Mouse (Mus musculus): ENCODE measurements around the gene Bod1l.

The Bod1l gene

DNA sequence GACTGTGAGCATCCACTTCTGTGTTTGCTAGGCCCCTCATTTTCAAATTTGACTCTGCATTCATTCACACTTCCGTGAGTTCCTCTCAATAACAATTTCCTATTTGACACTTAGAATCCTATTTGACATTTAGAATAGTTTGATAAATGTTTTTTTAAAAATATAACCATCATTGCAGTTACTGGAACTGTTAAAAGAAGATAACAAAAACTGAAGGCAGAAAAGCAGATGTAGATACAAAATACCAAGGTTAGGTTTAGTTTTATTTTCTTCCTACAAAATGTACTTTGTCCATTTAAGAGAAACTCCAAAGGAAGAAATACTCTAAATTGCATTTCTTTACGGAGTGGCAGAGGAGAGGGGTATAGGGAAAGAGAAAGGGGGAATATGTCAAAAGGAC lies 42.5 kb downstream of the Bod1l start:
- no peak for DNase-seq (ENCODE audit: low spot score in 2 of 2)

GRCm38 (mm10) chr5:41794434-41794833 lies 49.7 kb downstream of the Bod1l start:
- no peak for DNase-seq (ENCODE audit: low spot score in 2 of 2)

DNA sequence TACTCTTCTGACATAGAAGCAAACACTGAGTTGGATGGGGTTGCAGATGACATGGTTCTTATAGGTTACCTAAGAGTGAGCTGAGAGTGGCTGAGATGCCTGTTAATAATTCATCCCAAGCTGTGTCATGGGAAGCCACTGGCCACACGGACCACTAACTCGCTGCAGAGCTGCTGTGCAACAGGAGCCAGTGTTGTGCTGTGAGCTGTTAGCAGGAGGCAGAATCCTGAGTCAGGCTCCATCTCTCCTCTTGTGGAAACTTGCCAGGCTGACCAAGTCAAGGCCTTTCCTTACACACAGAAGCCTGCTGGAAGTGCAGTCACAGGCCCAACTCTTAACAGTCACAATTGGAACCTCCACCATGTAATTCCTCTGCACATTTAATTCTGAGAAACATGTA lies 53.6 kb downstream of the Bod1l start:
- DNase-seq (ENCODE audit: low spot score in 2 of 2), result no peak

DNA sequence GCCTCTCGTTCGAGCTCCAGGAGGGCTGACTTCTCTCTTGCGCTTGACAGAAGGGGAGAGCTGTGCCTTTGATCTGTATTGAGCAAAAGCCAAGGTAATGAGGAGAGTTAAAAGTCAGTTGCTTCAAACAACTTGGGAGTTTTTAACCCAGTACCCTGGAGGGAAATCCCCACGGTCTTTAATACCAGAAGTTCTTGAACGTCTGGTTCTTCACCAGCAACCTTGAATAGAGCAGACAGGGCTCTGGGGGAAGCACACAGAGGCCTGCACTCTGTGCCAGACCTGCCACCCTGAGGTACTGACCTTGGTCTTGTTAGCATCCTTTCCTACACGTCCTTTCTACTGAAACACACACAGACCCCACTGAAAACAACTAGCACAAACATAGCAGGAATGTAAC lies 55.2 kb downstream of the Bod1l start:
- DNase-seq (ENCODE audit: low spot score in 2 of 2), result no peak

DNA sequence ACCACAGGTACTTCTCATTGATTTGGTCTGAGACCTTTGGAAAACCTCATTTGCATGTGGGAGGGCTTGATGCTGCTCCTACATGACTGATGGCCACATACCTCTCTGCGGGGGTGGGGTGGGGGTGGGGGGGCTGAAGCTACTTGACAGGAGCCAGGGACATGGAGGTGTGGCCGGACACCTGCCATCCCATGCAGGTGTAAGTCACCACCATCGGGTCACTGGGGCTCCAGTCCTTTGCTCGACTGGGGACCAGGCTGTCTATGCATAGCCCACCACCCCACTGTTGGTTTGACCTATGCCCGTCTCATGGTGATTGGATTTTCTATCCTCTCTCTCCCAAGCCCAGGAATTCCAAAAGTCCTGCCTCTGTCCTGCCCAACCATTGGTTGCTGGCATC lies 62.2 kb downstream of the Bod1l start:
- DNase-seq (ENCODE audit: low spot score in 2 of 2), result no peak

- no peak for DNase-seq (ENCODE audit: low spot score in 2 of 2)
Observed at GRCm38 (mm10) chr5:41780026-41780425, 64.1 kb downstream of the Bod1l start.

- no peak for DNase-seq (ENCODE audit: low spot score in 2 of 2)
Observed at GRCm38 (mm10) chr5:41775728-41776127, 68.4 kb downstream of the Bod1l start.

DNA sequence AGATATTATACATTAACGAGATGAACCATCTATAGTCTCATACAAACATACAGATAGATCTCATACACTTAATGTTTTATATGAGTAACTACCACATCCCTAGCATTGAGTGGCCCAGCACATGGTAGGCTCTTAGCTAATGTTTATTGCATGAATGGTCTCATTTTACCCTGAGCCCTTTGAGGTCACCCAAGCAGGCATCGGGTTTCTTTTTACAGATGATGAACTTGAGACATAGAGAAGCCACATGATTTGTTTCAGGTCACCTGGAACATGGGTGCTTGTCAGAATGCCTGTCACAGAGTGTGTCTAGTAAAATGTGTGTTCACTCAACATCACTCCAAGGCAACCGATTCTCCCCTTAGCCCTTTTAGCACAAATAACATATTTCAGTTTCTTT lies 68.8 kb downstream of the Bod1l start:
- DNase-seq (ENCODE audit: low spot score in 2 of 2), result no peak

DNA sequence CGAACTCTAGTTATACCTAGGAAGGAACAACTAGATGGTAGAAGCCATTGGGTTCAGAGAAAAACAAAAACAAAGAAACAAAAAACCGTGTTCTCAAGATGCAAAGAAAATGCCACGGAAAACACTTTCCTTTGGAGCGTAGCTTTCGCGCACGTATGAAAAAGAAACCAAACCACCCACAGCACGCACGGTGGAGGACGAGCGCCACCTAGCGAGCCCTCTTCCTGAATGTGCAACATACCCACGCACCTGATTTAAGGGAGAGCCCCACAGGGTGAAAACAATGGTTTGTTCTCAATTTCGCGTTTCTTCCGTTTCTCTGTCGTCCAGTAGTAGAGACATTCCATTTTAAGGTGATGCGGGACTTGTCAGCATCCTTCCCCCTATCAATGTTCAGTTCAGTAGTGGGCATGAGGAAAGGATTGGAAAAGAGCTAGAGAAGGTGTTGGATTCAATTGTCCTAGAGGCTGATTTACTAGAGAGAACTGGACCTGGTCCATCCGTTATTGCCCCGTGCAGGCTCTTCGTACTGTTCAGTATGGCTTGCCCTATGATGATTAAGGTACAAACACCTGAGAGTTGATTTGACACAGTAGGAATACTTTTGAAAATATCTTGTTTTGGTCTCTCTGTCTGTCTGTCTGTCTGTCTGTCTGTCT lies 75.6 kb downstream of the Bod1l start:
- peak; percentile 69 to 78 for DNase-seq (ENCODE audit: low spot score in 2 of 2)

- no peak for DNase-seq (ENCODE audit: low spot score in 2 of 2)
Observed at GRCm38 (mm10) chr5:41767296-41768200, 76.6 kb downstream of the Bod1l start.

- no peak for DNase-seq (ENCODE audit: low spot score in 2 of 2)
Observed at GRCm38 (mm10) chr5:41766406-41767010, 77.6 kb downstream of the Bod1l start.

DNA sequence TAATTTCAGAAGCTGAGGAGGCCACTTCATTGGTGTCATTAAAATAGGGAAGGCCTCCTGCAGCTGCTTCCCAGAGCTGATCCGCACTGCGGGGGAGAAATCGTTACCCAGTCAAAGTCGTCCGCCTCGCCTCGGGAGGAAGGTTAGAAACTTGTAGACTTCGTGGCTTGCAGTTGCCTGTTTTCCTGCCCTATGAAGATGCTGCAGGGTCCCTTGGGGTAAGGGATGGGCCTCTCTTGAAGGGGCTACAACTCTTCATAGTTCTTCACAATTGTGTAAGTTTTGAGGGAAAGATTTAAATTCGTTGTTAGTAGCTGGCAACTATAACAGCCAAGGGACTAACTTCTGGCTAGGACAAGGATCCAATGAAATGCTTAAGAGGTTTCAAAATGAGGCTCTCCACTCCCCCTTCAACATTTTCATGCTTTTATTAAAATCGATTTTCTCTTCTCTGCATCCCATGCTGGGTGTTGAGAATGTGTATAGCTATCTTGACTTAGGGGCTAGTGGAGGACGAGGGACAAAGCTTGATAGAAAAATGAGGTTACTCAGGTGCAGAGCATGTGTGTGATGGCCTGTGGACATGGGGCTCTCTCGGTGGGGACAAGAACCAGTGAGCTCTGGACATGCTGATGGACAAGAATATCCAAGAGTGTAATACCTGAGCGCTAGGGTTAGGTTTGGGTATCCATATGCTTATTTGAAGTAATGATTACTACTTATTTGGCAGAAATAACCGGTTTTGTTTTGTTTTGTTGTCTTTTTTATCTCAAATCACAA lies 78.3 kb downstream of the Bod1l start:
- DNase-seq (ENCODE audit: low spot score in 2 of 2), result no peak

GRCm38 (mm10) chr5:41763731-41764721 lies 80.1 kb downstream of the Bod1l start, which contains the start of gene Nkx3-2:
TSS of gene Nkx3-2 (minus strand) at chr5:41764501.
- peak in 1 of 2 experiments; percentile 23 for DNase-seq (ENCODE audit: low spot score in 2 of 2)

- DNase-seq (ENCODE audit: low spot score in 2 of 2), result no peak
Observed at GRCm38 (mm10) chr5:41762947-41763730, 81.0 kb downstream of the Bod1l start.

DNA sequence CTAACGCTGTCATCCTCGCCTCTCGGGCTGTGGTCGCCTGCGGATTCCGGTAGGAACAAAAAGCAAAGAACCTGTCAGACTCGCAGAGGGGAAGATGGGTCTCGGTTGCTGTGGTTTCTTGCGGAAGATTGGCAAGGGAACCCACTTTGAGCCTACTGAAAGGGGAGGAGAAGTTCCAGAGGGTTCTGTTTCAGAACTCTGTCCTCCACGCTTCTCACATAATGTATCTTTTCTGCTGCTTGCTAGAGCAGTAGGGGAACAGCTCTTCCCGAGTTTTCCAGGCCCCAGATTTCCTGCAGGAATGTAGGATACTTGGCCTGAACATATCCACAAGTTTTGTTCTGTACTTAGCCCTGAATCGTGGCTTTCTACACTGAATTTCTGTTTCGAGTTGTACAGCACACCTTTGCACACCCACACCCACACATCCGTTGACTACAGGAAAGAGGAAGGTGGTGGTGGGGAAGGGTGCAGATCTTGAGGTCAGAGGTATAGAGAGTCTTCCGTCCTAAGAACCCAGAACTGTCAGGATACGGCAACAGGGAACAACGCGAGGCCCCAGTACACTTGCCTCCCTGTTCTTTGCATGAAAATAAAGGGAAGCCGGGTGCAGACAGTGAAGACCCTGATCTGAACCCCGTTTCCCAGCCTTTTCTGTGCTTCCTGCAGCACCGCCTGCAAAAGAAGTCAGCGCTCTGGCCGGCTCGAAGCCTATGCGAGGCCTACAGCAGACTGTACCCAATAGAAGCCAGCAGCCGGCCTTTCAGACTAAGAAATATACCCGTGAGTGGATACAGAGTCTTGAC lies 81.8 kb downstream of the Bod1l start:
- peak in 1 of 2 experiments; percentile 29 for DNase-seq (ENCODE audit: low spot score in 2 of 2)

DNA sequence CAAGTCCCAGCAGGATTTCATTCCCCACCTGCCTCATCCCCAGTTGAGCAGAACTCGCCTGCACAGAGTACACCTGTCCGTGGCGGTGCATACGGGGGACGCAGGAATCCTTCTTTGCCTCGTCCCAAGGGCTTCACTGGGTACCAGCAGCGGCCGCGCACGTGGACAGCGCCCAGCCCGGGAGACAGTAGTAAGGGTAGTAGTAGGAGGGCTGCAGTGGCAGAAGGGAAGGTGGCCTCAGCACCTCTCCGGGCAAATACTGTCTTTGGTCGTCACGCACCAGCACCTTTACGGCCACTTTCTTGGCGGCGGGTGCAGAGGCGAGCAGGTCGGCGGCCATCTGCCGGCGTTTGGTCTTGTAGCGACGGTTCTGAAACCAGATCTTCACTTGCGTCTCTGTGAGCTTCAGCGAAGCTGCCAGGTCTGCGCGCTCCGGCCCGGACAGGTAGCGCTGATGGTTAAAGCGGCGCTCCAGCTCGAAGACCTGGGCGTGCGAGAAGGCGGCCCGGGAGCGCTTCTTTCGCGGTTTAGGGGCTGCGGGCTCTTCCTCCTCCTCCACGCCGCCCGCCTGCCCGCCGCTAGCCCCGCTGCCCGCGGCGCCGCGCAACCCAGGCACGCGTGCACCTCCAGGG lies 82.5 kb downstream of the Bod1l start:
- no peak for DNase-seq (ENCODE audit: low spot score in 2 of 2)

DNA sequence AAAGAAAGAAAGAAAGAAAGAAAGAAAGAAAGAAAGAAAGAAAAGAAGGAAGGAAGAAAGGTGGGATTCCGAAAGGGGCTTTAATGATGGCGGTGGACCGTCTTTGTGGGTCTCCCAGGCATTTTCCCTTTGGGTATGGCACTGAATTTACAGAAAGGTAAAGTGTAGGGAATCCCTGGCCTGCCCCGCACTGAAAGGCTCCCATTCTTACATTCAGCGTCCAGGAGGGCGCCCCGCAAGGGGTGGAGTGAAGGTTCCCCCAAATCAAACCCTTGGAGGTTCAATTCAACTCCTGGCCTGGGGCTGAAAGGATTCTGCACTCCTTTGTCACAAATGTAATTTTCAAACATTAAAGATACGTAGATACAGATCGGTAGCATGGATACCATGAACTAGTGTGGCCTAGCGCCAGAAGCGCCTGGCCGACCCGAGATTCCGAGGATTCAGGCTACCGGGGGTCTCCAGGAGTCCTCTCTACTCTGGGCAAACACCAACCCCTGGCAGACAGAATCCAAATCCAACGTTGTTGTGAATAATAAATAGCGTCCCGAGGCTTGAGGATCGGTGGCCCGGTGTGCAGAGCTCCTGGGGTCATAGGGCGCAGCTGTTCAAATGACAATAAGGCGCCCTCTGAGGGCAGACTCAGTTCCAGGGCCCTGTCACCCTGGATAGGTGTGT lies 83.1 kb downstream of the Bod1l start:
- no peak for DNase-seq (ENCODE audit: low spot score in 2 of 2)

DNA sequence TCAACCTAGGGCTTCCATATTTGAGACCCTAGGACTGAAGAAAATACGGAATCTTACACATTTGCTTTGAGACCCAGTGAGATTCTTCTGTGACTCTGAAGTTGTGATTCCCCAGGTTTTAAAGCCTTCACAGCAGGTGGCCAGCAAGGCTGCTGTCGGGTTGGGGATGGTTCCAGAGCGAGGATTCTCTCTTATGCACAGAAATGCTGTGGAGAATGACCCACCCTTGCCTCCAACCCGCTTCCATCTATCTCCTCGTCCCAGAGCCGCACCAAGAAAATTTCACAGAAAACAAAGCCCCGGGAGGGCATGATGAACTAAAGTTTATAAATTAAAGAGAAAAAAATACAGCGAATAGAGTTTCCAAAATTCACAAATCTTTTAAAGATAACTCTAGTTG lies 84.0 kb downstream of the Bod1l start:
- no peak for DNase-seq (ENCODE audit: low spot score in 2 of 2)
